Mouse (Mus musculus) erythroblast, embryonic 14.5 days (primary cell): ENCODE measurements around the gene Rsrc1.

Experiments
- GATA1 ChIP-seq: IDR thresholded peaks from 2 replicates; pipeline ENCODE4 v1.6.1; 2012; ENCODE audit warnings: low read length, inconsistent platforms, mixed read lengths
- TAL1 ChIP-seq: IDR thresholded peaks from 3 replicates; pipeline ENCODE4 v1.6.1; 2012; ENCODE audit warnings: low read length, inconsistent platforms, mixed read lengths

- no peak for TF ChIP-seq GATA1
- no peak for TF ChIP-seq TAL1
These were observed 341.2 kb downstream of the Rsrc1 start for GRCm38 (mm10) chr3:67322422-67322821.
